Mouse (Mus musculus) ES-Bruce4 (cell line): ENCODE measurements around the gene Btg2. TPM values are rescaled to one million over a fixed set of nuclear protein-coding genes. Genes with fewer than 3 reads are reported as not detected.

ENCODE experiments used
- H3K27ac ChIP-seq: 2 replicates; pipeline ENCODE4 v1.5.1; 2012; ENCODE audit warnings: low read length, inconsistent platforms; ENCODE audit not compliant: insufficient read depth
- H3K27me3 ChIP-seq: 2 replicates; pipeline ENCODE4 v1.6.1; 2012; ENCODE audit warnings: mild to moderate bottlenecking, low read length, inconsistent platforms; ENCODE audit not compliant: control insufficient read depth, poor library complexity, insufficient read depth, severe bottlenecking
- H3K36me3 ChIP-seq: 2 replicates; pipeline ENCODE4 v1.6.1; 2012; ENCODE audit warnings: inconsistent platforms, mild to moderate bottlenecking, low read length, moderate library complexity; ENCODE audit not compliant: control insufficient read depth, poor library complexity, insufficient read depth, severe bottlenecking
- H3K4me1 ChIP-seq: one replicate; pipeline ENCODE4 v1.8.1; 2011; ENCODE audit warnings: low read length; ENCODE audit not compliant: control insufficient read depth, insufficient read depth
- H3K4me3 ChIP-seq: 2 replicates; pipeline ENCODE4 v1.5.1; 2011; ENCODE audit warnings: low read depth, mild to moderate bottlenecking, low read length
- H3K9ac ChIP-seq: 2 replicates; pipeline ENCODE4 v1.6.1; 2012; ENCODE audit warnings: low read depth, mild to moderate bottlenecking, inconsistent platforms; ENCODE audit not compliant: poor library complexity, severe bottlenecking
- H3K9me3 ChIP-seq: replicated peaks from 2 replicates; pipeline ENCODE4 v1.6.1; 2012; ENCODE audit warnings: mild to moderate bottlenecking, low read length, inconsistent platforms; ENCODE audit not compliant: control insufficient read depth, poor library complexity, insufficient read depth, severe bottlenecking
- CTCF ChIP-seq: IDR thresholded peaks from one replicate; pipeline ENCODE4 v1.8.1; 2011; ENCODE audit warnings: low read depth, low read length
- EP300 ChIP-seq: IDR thresholded peaks from 2 replicates; pipeline ENCODE4 v1.6.1; 2011; ENCODE audit warnings: low read depth, low read length; ENCODE audit not compliant: insufficient read depth
- POLR2A ChIP-seq: IDR thresholded peaks from one replicate; pipeline ENCODE4 v1.8.1; 2011; ENCODE audit warnings: low read length; ENCODE audit not compliant: insufficient read depth
- polyA plus RNA-seq: library from polyadenylated mRNA; stranded (reverse); fragments of >200 nt; gene quantifications from 2 replicates; pipeline ENCODE4 v1.2.4, GENCODE M21; 2011; ENCODE audit warnings: low read depth; ENCODE audit not compliant: missing spikeins, insufficient read depth, insufficient read length

The Btg2 gene
- polyA plus RNA-seq, 1 experiment = 109 TPM

DNA sequence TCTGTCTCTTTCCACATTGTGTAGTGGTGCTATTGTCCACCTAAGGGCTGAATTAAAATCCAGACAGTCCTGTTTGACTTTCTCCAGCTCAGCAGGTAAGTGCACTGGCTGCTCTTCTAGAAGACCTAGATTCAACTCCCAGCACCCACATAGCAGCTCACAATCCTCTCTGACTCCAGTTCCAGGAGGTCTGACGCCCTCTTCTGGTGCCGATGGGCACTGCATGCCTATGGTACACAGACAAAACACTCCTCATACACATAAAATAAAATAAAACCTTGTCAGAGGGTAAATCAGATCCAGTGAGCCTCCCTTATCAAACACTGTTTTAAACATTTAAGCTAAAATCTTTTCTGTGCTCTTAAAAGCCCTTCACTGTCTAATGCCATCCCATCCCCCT, 42.4 kb downstream of the Btg2 start:
- H3K4me1 ChIP-seq = no peaks in the 10 kb centered on the region
- no peak overlapping the region for H3K9ac ChIP-seq
- no peaks in the 10 kb centered on the region for H3K36me3 ChIP-seq
- no peaks in the 10 kb centered on the region for H3K27me3 ChIP-seq
- H3K4me3 ChIP-seq = no peak overlapping the region
- no peaks in the 10 kb centered on the region for H3K9me3 ChIP-seq
- TF ChIP-seq CTCF = peak; percentile 72
- TF ChIP-seq POLR2A = no peak
- no peak for TF ChIP-seq EP300
- no peak overlapping the region for H3K27ac ChIP-seq

- no peak overlapping the region for H3K4me3 ChIP-seq
- H3K27ac ChIP-seq = no peak overlapping the region
- H3K9me3 ChIP-seq = no peaks in the 10 kb centered on the region
- no peak for TF ChIP-seq POLR2A
- TF ChIP-seq CTCF = no peak
- no peak for TF ChIP-seq EP300
- no peaks in the 10 kb centered on the region for H3K36me3 ChIP-seq
- H3K4me1 ChIP-seq = no peaks in the 10 kb centered on the region
- no peaks in the 10 kb centered on the region for H3K27me3 ChIP-seq
- no peak overlapping the region for H3K9ac ChIP-seq
These were observed 50.6 kb downstream of the Btg2 start for GRCm38 (mm10) chr1:134028161-134028846.

DNA sequence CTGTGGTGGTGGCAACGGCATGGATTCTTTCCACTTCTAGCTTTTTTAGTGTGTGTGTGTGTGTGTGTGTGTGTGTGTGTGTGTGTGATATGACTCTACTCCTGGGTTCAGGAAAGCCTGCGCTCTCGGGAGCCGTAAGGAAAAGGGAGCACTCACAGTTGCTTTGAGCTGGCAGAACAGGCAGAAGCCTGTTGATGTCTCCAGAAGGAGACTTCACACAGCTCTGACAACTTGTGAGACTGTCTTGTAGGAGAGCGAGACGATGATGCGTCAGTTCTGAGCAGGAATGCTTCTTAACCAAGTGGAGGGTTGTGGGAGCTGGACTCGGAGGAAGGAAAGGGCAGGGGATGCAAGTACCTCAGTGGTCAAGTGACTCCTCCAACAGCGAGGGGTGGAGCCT, 52.2 kb downstream of the Btg2 start:
- Histone ChIP-seq H3K27me3 (no peaks in the 10 kb centered on the region), H3K4me1 (no peaks in the 10 kb centered on the region), H3K9me3 (no peaks in the 10 kb centered on the region), H3K9ac (no peak overlapping the region), H3K4me3 (no peak overlapping the region), H3K27ac (no peak overlapping the region), H3K36me3 (no peaks in the 10 kb centered on the region)
- TF ChIP-seq CTCF (no peak), EP300 (no peak), POLR2A (no peak)

GRCm38 (mm10) chr1:134025975-134026374, 52.9 kb downstream of the Btg2 start:
- H3K27ac ChIP-seq = no peak overlapping the region
- no peaks in the 10 kb centered on the region for H3K36me3 ChIP-seq
- no peaks in the 10 kb centered on the region for H3K9me3 ChIP-seq
- no peak overlapping the region for H3K9ac ChIP-seq
- no peaks in the 10 kb centered on the region for H3K4me1 ChIP-seq
- TF ChIP-seq EP300 = no peak
- no peak overlapping the region for H3K4me3 ChIP-seq
- H3K27me3 ChIP-seq = no peaks in the 10 kb centered on the region

Other genes starting within 250 kb of the Btg2 start
- not detected in 2 replicates for gene Optc, start 171.1 kb downstream of the Btg2 start, polyA plus RNA-seq
- 0.37 TPM in 1 of 2 replicates, not detected in the other for gene Prelp, start 157.7 kb downstream of the Btg2 start, polyA plus RNA-seq
- gene Fmod, start 41.9 kb downstream of the Btg2 start, polyA plus RNA-seq = not detected in 2 replicates
- not detected in 2 replicates for gene Chit1, start 32.1 kb upstream of the Btg2 start, polyA plus RNA-seq
- 1.3 and 1.8 TPM in 2 replicates for gene Chil1, start 103.1 kb upstream of the Btg2 start, polyA plus RNA-seq
- gene Mybph, start 114.3 kb upstream of the Btg2 start, polyA plus RNA-seq = not detected in 2 replicates
- gene Adora1, start 156.3 kb upstream of the Btg2 start, polyA plus RNA-seq = 0.18 TPM in 1 of 2 replicates, not detected in the other
- gene Myog, start 210.9 kb upstream of the Btg2 start, polyA plus RNA-seq = not detected in 2 replicates